Mouse (Mus musculus) neural tube, embryonic 13.5 days (tissue): ENCODE results near the gene Gpr37l1. TPM values are rescaled to one million over a fixed set of nuclear protein-coding genes. Genes with fewer than 3 reads are reported as not detected.
"Not testable (repeated sequence)": the region's sequence is repeated elsewhere in the genome, so short reads cannot be mapped to it uniquely, and the experiment has no call there.

Experiments
- ATAC-seq: fragments of 200-750 bp; cut with Nextera tagmentation; 2 replicates; pipeline ENCODE4 v1.8.0; 2017; ENCODE audit warnings: low read depth, mild to moderate bottlenecking, moderate TSS enrichment, moderate library complexity
- H3K27ac ChIP-seq: fragments of 300-500 bp; sonication (generic); replicated peaks from 2 replicates; pipeline ENCODE4 v1.5.1; 2015; ENCODE audit warnings: moderate library complexity, mild to moderate bottlenecking, inconsistent platforms
- H3K27me3 ChIP-seq: fragments of 300-500 bp; sonication (generic); 2 replicates; pipeline ENCODE4 v1.6.1; 2015; ENCODE audit warnings: mild to moderate bottlenecking, inconsistent platforms
- H3K36me3 ChIP-seq: fragments of 300-500 bp; sonication (generic); 2 replicates; pipeline ENCODE4 v1.6.1; 2015; ENCODE audit warnings: mild to moderate bottlenecking, inconsistent platforms
- H3K4me1 ChIP-seq: fragments of 300-500 bp; sonication (generic); replicated peaks from 2 replicates; pipeline ENCODE4 v1.6.1; 2015; ENCODE audit warnings: inconsistent platforms
- H3K4me2 ChIP-seq: fragments of 300-500 bp; sonication (generic); 2 replicates; pipeline ENCODE4 v1.6.1; 2015; ENCODE audit warnings: inconsistent platforms, mild to moderate bottlenecking, moderate library complexity
- H3K4me3 ChIP-seq: fragments of 300-500 bp; sonication (generic); 2 replicates; pipeline ENCODE4 v1.5.1; 2015; ENCODE audit warnings: mild to moderate bottlenecking, inconsistent platforms
- H3K9ac ChIP-seq: fragments of 300-500 bp; sonication (generic); 2 replicates; pipeline ENCODE4 v1.6.1; 2015; ENCODE audit warnings: moderate library complexity, mild to moderate bottlenecking, inconsistent platforms
- H3K9me3 ChIP-seq: fragments of 300-500 bp; sonication (generic); 2 replicates; pipeline ENCODE4 v1.6.1; 2016; ENCODE audit warnings: inconsistent platforms
- WGBS: fragments of 180-500 bp; shearing (Covaris S2); methylation state at CpG from one replicate; pipeline ENCODE4 v1.1.7; 2015; 5-methylcytosine and 5-hydroxymethylcytosine counted together
- polyA plus RNA-seq: library from polyadenylated mRNA; unstranded; fragments of >200 nt; fragmentation: Nextera tagmentation; extraction: Ambion mirVana; gene quantifications from 2 replicates; pipeline ENCODE4 v1.2.1, GENCODE M21; 2015

The Gpr37l1 gene
- polyA plus RNA-seq, 1 experiment from 2014 or later: 0.63 TPM

GRCm38 (mm10) chr1:135195907-135196440 is 28.5 kb upstream of the Gpr37l1 start:
- no peaks in the 10 kb centered on the region for H3K9me3 ChIP-seq
- 88% methylated on average over 6 of the region's 6 CpGs for WGBS
- no peak overlapping the region for H3K9ac ChIP-seq
- no peaks in the 10 kb centered on the region for H3K36me3 ChIP-seq
- peaks cover 9% of the 10 kb centered on the region for H3K4me1 ChIP-seq
- no peaks in the 10 kb centered on the region for H3K27me3 ChIP-seq
- H3K27ac ChIP-seq: no peak overlapping the region
- no peak overlapping the region for H3K4me3 ChIP-seq
- H3K4me2 ChIP-seq: no peak overlapping the region
- ATAC-seq: no peak

GRCm38 (mm10) chr1:135194335-135194734 is 26.9 kb upstream of the Gpr37l1 start:
- not testable (repeated sequence) for H3K4me1 ChIP-seq, H3K9me3 ChIP-seq, H3K27ac ChIP-seq, H3K4me3 ChIP-seq, ATAC-seq, H3K27me3 ChIP-seq, H3K4me2 ChIP-seq, H3K36me3 ChIP-seq, H3K9ac ChIP-seq
- 59% methylated on average over 5 of the region's 5 CpGs for WGBS

GRCm38 (mm10) chr1:135189186-135189585 is 21.7 kb upstream of the Gpr37l1 start:
- ATAC-seq: no peak
- 0 out of 2 replicates have a peak, but pooled peaks cover 4% of the 10 kb centered on the region for H3K4me1 ChIP-seq
- no peaks in the 10 kb centered on the region for H3K9me3 ChIP-seq
- no peak overlapping the region for H3K27ac ChIP-seq
- no peak overlapping the region for H3K4me2 ChIP-seq
- H3K9ac ChIP-seq: no peak overlapping the region
- no peak overlapping the region for H3K4me3 ChIP-seq
- 89% methylated on average over 4 of the region's 4 CpGs for WGBS
- H3K27me3 ChIP-seq: no peaks in the 10 kb centered on the region
- H3K36me3 ChIP-seq: no peaks in the 10 kb centered on the region

GRCm38 (mm10) chr1:135188197-135188596 is 20.7 kb upstream of the Gpr37l1 start:
- ATAC-seq: no peak
- Histone ChIP-seq H3K36me3 (no peaks in the 10 kb centered on the region), H3K27me3 (no peaks in the 10 kb centered on the region), H3K9me3 (no peaks in the 10 kb centered on the region), H3K4me3 (no peak overlapping the region), H3K4me2 (no peak overlapping the region), H3K27ac (no peak overlapping the region), H3K9ac (no peak overlapping the region), H3K4me1 (0 out of 2 replicates have a peak, but pooled peaks cover 4% of the 10 kb centered on the region)
- WGBS: 18% methylated on average over 3 of the region's 3 CpGs

DNA sequence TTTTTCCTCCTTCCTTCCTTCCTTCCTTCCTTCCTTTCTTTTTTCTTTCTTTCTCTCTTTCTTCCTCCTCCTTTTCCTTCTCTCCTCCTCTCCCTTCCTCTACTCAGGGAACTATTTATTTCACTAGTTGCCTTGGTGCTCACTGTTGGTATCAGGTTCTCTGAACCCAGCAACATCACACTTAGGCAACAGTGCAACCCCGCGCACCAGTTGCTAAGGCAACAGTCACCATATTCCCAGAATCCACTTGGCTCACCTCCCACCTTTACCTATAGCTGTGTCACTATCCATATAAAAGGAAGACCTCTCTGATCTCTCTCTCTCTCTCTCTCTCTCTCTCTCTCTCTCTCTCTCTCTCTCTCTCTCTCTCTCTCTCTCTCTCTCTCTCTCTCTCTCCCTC is 19.5 kb upstream of the Gpr37l1 start:
- H3K27me3 ChIP-seq: not testable (repeated sequence)
- 48% methylated on average over 2 of the region's 2 CpGs for WGBS

DNA sequence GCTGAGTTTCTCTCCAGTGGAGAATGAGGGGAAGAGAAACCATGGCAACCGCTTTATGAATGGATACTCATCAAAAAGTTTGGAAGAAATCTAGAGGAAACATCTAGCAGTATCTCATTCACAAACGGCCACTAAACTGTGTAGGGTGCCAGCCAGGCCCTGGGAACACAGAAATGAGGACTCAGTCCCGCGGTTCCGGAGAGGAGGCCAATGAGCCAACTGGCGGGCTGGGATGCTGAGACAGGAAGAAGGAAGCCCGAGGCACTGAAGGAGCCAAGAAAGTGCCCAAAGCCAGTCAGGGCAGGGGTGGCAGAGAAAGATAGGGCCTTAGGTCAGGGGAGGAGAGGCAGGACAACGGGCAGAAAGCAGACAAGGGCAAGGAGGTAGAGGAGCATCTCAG is 18.9 kb upstream of the Gpr37l1 start:
- H3K4me2 ChIP-seq: no peak overlapping the region
- H3K4me1 ChIP-seq: 0 out of 2 replicates have a peak, but pooled peaks cover 10% of the 10 kb centered on the region
- ATAC-seq: no peak
- H3K36me3 ChIP-seq: no peaks in the 10 kb centered on the region
- H3K9me3 ChIP-seq: no peaks in the 10 kb centered on the region
- H3K27ac ChIP-seq: no peak overlapping the region
- H3K4me3 ChIP-seq: no peak overlapping the region
- no peak overlapping the region for H3K9ac ChIP-seq
- 40% methylated on average over 8 of the region's 8 CpGs for WGBS
- H3K27me3 ChIP-seq: no peaks in the 10 kb centered on the region

More for the DNA sequence above, 19.5 kb upstream of the Gpr37l1 start:
- H3K9ac ChIP-seq, H3K4me1 ChIP-seq, H3K27ac ChIP-seq, H3K9me3 ChIP-seq, H3K4me2 ChIP-seq, ATAC-seq, H3K36me3 ChIP-seq, H3K4me3 ChIP-seq: not testable (repeated sequence)

DNA sequence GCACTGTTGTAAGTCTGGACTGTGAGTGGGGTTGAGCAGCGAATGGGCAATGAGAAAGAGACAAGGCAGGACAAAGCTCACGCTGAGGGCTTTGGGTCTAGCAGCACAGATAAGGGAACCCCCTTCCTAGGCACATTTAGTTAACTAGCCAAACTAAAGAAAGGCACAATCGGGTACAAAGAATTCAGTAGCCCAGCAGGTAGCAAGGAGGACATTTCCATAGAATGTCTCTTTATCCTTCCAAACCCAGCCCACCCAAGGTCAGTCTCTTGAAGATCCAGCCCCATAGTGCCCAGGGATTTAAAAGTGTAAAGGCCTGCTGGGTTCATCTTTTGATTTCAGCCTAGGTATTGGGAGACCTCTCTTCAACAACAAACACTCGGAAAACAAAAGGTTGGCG is 18.5 kb upstream of the Gpr37l1 start:
- Histone ChIP-seq H3K27me3 (no peaks in the 10 kb centered on the region), H3K27ac (no peak overlapping the region), H3K4me1 (0 out of 2 replicates have a peak, but pooled peaks cover 10% of the 10 kb centered on the region), H3K9me3 (no peaks in the 10 kb centered on the region), H3K36me3 (no peaks in the 10 kb centered on the region), H3K9ac (no peak overlapping the region), H3K4me2 (no peak overlapping the region), H3K4me3 (no peak overlapping the region)
- ATAC-seq: no peak
- 35% methylated on average over 5 of the region's 5 CpGs for WGBS

GRCm38 (mm10) chr1:135183941-135184570 is 16.6 kb upstream of the Gpr37l1 start:
- H3K4me3 ChIP-seq: no peak overlapping the region
- H3K27me3 ChIP-seq: no peaks in the 10 kb centered on the region
- H3K36me3 ChIP-seq: no peaks in the 10 kb centered on the region
- 0 out of 2 replicates have a peak, but pooled peaks cover 10% of the 10 kb centered on the region for H3K4me1 ChIP-seq
- H3K9ac ChIP-seq: no peak overlapping the region
- H3K4me2 ChIP-seq: no peak overlapping the region
- H3K9me3 ChIP-seq: no peaks in the 10 kb centered on the region
- 76% methylated on average over 11 of the region's 11 CpGs for WGBS
- H3K27ac ChIP-seq: no peak overlapping the region
- ATAC-seq: no peak

DNA sequence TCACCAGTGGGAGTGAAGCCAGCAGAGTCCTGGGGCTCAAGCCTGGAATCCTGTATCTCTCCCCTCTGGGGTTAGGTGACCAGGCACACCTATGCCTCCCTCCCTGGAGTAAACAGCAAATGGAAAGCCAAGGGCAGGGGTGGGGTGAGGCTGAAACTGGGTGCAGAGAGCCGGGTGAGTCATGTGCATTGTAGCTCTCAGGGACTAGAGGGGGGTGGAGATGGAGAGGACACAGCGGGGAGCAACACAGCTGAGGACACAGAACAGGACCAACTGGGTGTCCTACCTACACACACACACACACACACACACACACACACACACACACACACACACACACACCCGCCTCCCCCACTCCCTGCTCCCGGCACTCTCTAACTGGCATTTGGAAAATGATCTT is 16.0 kb upstream of the Gpr37l1 start:
- no peak overlapping the region for H3K4me3 ChIP-seq
- no peak for ATAC-seq
- H3K9ac ChIP-seq: no peak overlapping the region
- H3K4me1 ChIP-seq: 0 out of 2 replicates have a peak, but pooled peaks cover 10% of the 10 kb centered on the region
- H3K9me3 ChIP-seq: no peaks in the 10 kb centered on the region
- H3K27ac ChIP-seq: no peak overlapping the region
- H3K36me3 ChIP-seq: no peaks in the 10 kb centered on the region
- H3K27me3 ChIP-seq: no peaks in the 10 kb centered on the region
- no peak overlapping the region for H3K4me2 ChIP-seq
- WGBS: 79% methylated on average over 3 of the region's 4 CpGs

GRCm38 (mm10) chr1:135182975-135183374 is 15.5 kb upstream of the Gpr37l1 start:
- Histone ChIP-seq H3K4me2 (no peak overlapping the region), H3K4me3 (no peak overlapping the region)
- 71% methylated on average over 3 of the region's 3 CpGs for WGBS

GRCm38 (mm10) chr1:135181880-135182623 is 14.6 kb upstream of the Gpr37l1 start:
- H3K4me1 ChIP-seq: 0 out of 2 replicates have a peak, but pooled peaks cover 6% of the 10 kb centered on the region
- H3K4me3 ChIP-seq: no peak overlapping the region
- no peak overlapping the region for H3K4me2 ChIP-seq
- no peak overlapping the region for H3K27ac ChIP-seq
- H3K9ac ChIP-seq: no peak overlapping the region
- H3K36me3 ChIP-seq: no peaks in the 10 kb centered on the region
- H3K9me3 ChIP-seq: no peaks in the 10 kb centered on the region
- no peak for ATAC-seq
- WGBS: 77% methylated on average over 8 of the region's 8 CpGs
- H3K27me3 ChIP-seq: no peaks in the 10 kb centered on the region

More at GRCm38 (mm10) chr1:135182975-135183374, 15.5 kb upstream of the Gpr37l1 start:
- H3K4me1 ChIP-seq: 0 out of 2 replicates have a peak, but pooled peaks cover 6% of the 10 kb centered on the region
- no peak for ATAC-seq
- no peaks in the 10 kb centered on the region for H3K9me3 ChIP-seq
- no peak overlapping the region for H3K9ac ChIP-seq
- no peak overlapping the region for H3K27ac ChIP-seq
- no peaks in the 10 kb centered on the region for H3K36me3 ChIP-seq
- H3K27me3 ChIP-seq: no peaks in the 10 kb centered on the region

DNA sequence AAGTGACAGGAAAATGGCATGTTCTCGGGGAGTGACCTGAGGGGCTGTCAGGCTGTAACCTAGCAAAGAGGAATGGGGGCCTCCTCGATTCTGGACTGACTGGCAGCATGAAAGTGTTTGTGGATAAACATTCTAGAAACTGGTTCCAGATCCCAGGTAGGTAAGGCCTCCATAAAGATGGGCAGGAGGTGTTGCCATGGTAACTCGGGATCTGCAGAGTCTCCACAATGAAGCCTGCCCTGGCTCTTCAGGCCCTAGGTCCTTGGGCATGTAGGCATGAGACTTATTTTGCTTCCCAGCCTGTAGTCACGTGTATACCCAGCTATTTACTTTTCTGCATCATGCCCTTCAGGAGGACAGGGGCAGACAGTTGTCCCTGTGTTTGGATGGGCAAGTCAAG is 13.8 kb upstream of the Gpr37l1 start:
- no peak overlapping the region for H3K4me2 ChIP-seq
- H3K27ac ChIP-seq: no peak overlapping the region
- ATAC-seq: no peak
- no peak overlapping the region for H3K4me3 ChIP-seq
- H3K9ac ChIP-seq: no peak overlapping the region
- H3K36me3 ChIP-seq: no peaks in the 10 kb centered on the region
- H3K9me3 ChIP-seq: no peaks in the 10 kb centered on the region
- 80% methylated on average over 4 of the region's 4 CpGs for WGBS
- 0 out of 2 replicates have a peak, but pooled peaks cover 6% of the 10 kb centered on the region for H3K4me1 ChIP-seq
- no peaks in the 10 kb centered on the region for H3K27me3 ChIP-seq
